Mouse (Mus musculus) heart, postnatal 0 days (tissue): Measurements from ENCODE around the gene Hyal6.

Experiments used
- CTCF ChIP-seq: IDR thresholded peaks from 2 replicates; pipeline ENCODE4 v1.5.1; 2016; ENCODE audit warnings: antibody characterized with exemption, control low read depth, low read depth
- EP300 ChIP-seq: IDR thresholded peaks from 2 replicates; pipeline ENCODE4 v1.6.1; 2016; ENCODE audit warnings: antibody characterized with exemption, low read depth

DNA sequence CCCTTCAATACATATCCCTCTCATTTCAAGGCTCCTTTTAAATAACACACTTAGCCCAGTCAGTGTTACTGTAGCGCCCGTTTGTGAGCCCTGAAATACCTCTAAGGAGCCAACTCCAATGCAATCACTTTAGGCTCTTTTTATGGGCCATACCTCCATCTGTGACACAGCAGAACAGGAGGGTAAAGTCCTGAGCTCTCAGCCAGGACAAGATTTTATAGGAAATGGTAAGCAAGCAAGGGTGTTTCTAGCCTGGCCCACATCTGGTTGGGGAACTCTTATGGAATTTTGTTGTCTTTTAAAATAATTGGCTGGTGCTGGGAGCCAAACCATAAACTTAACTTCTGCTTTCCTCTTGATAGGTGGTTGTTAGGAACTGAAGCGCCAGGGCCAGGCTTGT lies 26.2 kb downstream of the Hyal6 start:
- TF ChIP-seq CTCF: no peak
- TF ChIP-seq EP300: no peak
